Mouse (Mus musculus) megakaryocyte, embryonic 14.5 days (primary cell): Measurements from ENCODE around the gene Casq2.

Source experiments
- FLI1 ChIP-seq: IDR thresholded peaks from 2 replicates; pipeline ENCODE4 v1.6.1; 2012; ENCODE audit warnings: low read length, inconsistent platforms, mixed read lengths
- GATA1 ChIP-seq: IDR thresholded peaks from 3 replicates; pipeline ENCODE4 v1.6.1; 2012; ENCODE audit warnings: mixed read lengths, low read length, inconsistent platforms, borderline replicate concordance

DNA sequence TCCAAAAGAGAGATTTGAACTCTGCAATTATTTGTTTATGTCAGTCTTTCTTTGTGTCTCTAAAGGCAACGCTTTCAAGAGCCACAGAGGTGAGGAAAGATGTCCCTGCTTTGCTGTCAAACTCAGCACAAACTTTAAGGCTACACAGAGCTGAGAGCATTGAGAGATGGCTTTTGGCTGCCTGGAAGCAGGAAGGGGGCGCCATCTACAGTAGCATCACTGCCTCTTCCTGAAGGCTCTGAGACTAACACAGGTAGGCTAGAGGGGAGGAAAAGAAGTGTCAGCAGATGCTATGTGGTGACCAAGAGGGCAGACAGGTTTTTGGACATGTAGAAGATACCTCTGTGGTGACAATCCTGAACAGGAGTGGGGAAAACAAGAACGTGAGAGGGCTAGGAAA, 41.1 kb upstream of the Casq2 start:
- no peak for TF ChIP-seq GATA1
- TF ChIP-seq FLI1: no peak
